Mouse (Mus musculus) cerebellum, adult 8-10 months (tissue): Measurements from ENCODE around the gene 4930453N24Rik.

Source experiments
- DNase-seq: peaks from one replicate; pipeline ENCODE4 v3.0.0; 2022

4930453N24Rik gene

GRCm38 (mm10) chr16:64770521-64771430 is at the start of gene 4930453N24Rik:
4930453N24Rik (minus strand) TSS chr16:64771161.
- peak; percentile 84 for DNase-seq

GRCm38 (mm10) chr16:64817094-64817765 is 46.3 kb upstream of the 4930453N24Rik start:
- no peak for DNase-seq

- no peak for DNase-seq
Observed at GRCm38 (mm10) chr16:64803041-64803440, 32.1 kb upstream of the 4930453N24Rik start.

- no peak for DNase-seq
Observed at GRCm38 (mm10) chr16:64801638-64802037, 30.7 kb upstream of the 4930453N24Rik start.

- no peak for DNase-seq
Observed at GRCm38 (mm10) chr16:64800393-64800792, 29.4 kb upstream of the 4930453N24Rik start.

GRCm38 (mm10) chr16:64794802-64795201 is 23.8 kb upstream of the 4930453N24Rik start:
- no peak for DNase-seq

- DNase-seq, result no peak
Observed at GRCm38 (mm10) chr16:64789706-64790105, 18.7 kb upstream of the 4930453N24Rik start.

- no peak for DNase-seq
Observed at GRCm38 (mm10) chr16:64775516-64775915, 4.6 kb upstream of the 4930453N24Rik start.

- DNase-seq, result peak; percentile 25
Observed at GRCm38 (mm10) chr16:64771431-64771818, 464 bp upstream of the 4930453N24Rik start.

GRCm38 (mm10) chr16:64766696-64767300 is 4.2 kb downstream of the 4930453N24Rik start:
- DNase-seq, result no peak

- no peak for DNase-seq
Observed at GRCm38 (mm10) chr16:64759245-64759626, 11.7 kb downstream of the 4930453N24Rik start.

GRCm38 (mm10) chr16:64758561-64759244 is 12.3 kb downstream of the 4930453N24Rik start:
- DNase-seq, result no peak

- DNase-seq, result no peak
Observed at GRCm38 (mm10) chr16:64757666-64758400, 13.1 kb downstream of the 4930453N24Rik start.

- DNase-seq, result no peak
Observed at GRCm38 (mm10) chr16:64756321-64756720, 14.6 kb downstream of the 4930453N24Rik start.

GRCm38 (mm10) chr16:64754743-64755139 is 16.2 kb downstream of the 4930453N24Rik start:
- no peak for DNase-seq

GRCm38 (mm10) chr16:64753990-64754742 is 16.8 kb downstream of the 4930453N24Rik start:
- no peak for DNase-seq

- DNase-seq, result peak; percentile 70
Observed at GRCm38 (mm10) chr16:64748237-64748636, 22.7 kb downstream of the 4930453N24Rik start.

- no peak for DNase-seq
Observed at GRCm38 (mm10) chr16:64745089-64745488, 25.9 kb downstream of the 4930453N24Rik start.

- DNase-seq, result no peak
Observed at GRCm38 (mm10) chr16:64737289-64737688, 33.7 kb downstream of the 4930453N24Rik start.

GRCm38 (mm10) chr16:64723273-64724057 is 47.5 kb downstream of the 4930453N24Rik start:
- DNase-seq, result peak; percentile 78

GRCm38 (mm10) chr16:64721542-64721941 is 49.4 kb downstream of the 4930453N24Rik start:
- no peak for DNase-seq
